Mouse (Mus musculus): ENCODE data around the gene Map2k6. TPM values are rescaled to one million over a fixed set of nuclear protein-coding genes. Genes with fewer than 3 reads are reported as not detected.
"Not testable (repeated sequence)": the region's sequence is repeated elsewhere in the genome, so short reads cannot be mapped to it uniquely, and the experiment has no call there.

The Map2k6 gene
- 9.6 and 11.1 TPM in 2 replicates for polyA plus RNA-seq (2012; ENCODE audit: insufficient read depth, insufficient read length, missing spikeins)

DNA sequence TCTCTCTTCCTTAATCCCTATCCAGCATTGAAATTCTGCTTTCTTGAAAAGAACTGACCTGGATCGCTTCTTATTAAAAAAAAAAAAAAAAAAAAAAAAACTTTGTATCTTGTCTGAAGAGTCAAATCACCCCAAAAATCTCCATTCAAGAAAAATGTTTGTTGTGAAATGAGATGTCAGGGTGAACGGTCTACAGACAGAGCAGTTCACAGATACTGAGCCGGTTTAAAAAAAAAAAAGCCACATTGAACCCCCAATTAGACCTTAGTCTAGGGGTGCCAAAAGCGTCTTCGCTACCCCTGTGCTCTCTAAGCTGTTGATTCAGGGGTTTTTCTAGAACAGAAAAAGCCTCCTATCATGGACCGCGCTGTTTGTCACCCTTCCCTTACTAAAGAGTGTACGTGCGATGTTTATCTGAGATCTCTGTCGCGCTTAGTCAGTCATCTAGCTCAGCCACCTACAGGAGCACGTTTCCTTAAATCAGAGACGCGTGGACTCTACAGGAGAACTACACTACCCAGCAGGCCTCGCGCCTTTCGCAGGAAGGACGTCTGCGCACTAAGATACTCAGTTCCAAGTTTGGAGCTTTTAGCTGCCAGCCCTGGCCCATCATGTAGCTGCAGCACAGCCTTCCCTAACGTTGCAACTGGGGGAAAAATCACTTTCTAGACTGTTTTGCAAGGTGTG lies at the start of gene Map2k6:
Gene Map2k6, plus strand, starts transcription at position 570 of the 687 bp plus-strand sequence.
- Histone ChIP-seq H3K27ac (replicated peaks; ENCODE audit: low read depth, low read length) (no peak within 1 kb of the TSS), H3K4me1 (ENCODE audit: control insufficient read depth, insufficient read depth, insufficient read length, low read length) (peaks cover 11% of the 10 kb centered on the region)

DNA sequence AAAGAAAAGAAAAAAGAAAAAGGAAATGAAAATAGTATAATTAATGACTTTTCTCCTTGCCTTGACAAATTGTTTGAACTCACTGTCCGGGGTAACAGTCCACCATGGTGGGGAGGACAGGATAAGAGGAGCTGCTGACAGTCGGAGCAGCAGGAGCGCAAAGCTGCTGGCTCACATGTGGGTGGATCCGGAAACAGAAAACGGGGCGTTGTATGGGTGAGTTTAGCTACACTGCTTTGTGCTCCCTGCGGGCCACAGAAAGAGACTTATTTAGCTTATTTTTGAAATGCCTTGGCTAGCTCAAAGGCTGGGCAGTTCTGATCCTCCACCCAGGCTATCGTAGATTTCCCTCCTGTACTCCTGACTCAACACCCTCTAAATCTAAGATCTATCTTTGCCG lies 44.7 kb upstream of the Map2k6 start:
- Histone ChIP-seq H3K27ac (replicated peaks; ENCODE audit: low read depth, low read length) (no peak overlapping the region), H3K4me1 (ENCODE audit: control insufficient read depth, insufficient read depth, insufficient read length, low read length) (no peaks in the 10 kb centered on the region), H3K4me3 (ENCODE audit: insufficient read depth, low read depth, low read length) (no peak overlapping the region)

More for the DNA sequence above, at the start of gene Map2k6:
- peak within 1 kb of the TSS; percentile 83 for H3K4me3 ChIP-seq (ENCODE audit: insufficient read depth, low read depth, low read length)

DNA sequence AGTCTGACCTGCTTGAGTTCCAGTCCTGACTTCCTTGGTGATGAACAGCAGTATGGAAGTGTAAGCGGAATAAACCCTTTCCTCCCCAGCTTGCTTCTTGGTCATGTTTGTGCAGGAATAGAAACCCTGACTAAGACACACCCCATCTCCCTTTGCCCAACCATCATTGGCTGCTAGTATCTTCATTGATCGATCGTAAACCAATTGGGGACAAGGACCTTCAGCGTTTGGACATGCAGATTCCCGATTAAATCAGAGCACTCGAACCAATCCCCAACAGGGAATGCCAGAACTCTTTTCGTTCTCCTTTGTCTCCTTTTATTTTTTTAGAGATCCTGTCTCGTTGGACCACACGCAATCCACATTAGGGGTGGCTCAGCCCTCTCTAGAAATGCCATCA lies 43.8 kb upstream of the Map2k6 start:
- not testable (repeated sequence) for H3K4me3 ChIP-seq (ENCODE audit: insufficient read depth, low read depth, low read length); H3K27ac ChIP-seq (replicated peaks; ENCODE audit: low read depth, low read length); H3K4me1 ChIP-seq (ENCODE audit: control insufficient read depth, insufficient read depth, insufficient read length, low read length)

DNA sequence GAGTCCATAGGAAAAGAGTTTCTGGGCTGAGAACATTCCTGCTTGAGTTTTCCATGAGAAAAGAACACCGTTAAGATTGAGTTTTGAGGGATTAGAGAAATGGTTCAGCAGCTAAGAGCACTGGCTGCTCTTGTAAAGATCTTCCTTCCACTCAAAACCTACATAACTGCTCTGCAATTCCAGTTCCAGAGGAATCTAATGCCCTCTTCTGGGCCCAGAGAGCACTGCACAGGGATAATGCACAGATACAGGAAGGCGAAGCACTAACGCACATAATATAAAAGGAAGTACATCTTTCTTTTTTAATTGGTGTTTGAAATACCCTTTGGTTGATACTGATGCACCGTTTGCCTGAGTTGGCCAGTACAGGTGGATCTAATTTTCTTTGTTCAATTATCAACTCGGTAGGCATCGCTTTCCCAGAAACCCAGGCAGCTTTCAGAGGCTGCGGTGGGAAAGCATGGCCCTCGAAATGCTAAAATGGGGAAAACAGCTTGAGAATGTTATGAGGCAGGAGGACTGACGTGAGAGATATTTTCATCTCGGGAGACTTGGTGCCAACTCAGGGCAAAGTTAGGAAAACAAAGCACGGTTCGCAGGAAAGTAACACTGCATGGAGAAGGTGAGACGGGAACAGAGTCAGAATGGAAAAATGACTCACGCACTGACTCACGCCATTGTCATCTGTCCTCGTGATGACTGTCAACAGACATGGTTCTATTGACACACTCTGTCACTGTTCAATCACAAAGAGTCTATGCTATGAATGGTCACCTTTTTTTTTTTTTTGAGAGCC lies 41.0 kb upstream of the Map2k6 start:
- no peaks in the 10 kb centered on the region for H3K4me1 ChIP-seq (ENCODE audit: control insufficient read depth, insufficient read depth, insufficient read length, low read length)
- no peak overlapping the region for H3K27ac ChIP-seq (replicated peaks; ENCODE audit: low read depth, low read length)
- no peak overlapping the region for H3K4me3 ChIP-seq (ENCODE audit: insufficient read depth, low read depth, low read length)

DNA sequence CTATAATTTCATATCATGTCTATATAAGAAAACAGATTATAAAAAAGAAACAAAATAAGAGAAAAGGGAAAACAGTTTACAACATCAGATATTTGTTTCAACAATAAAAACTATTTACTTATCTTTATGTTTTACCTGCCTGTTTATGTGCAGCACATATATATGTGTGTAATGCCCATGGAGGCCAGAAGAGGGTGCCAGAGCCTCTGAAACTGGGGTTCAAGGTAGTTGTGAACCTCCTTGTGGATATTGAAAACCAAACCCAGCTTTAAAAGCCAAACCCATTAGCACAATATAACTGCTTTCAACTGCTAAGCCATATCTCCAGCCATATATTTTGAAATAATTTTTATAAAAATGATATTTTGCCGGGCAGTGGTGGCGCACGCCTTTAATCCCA lies 33.9 kb upstream of the Map2k6 start:
- Histone ChIP-seq H3K27ac (replicated peaks; ENCODE audit: low read depth, low read length) (no peak overlapping the region), H3K4me3 (ENCODE audit: insufficient read depth, low read depth, low read length) (no peak overlapping the region), H3K4me1 (ENCODE audit: control insufficient read depth, insufficient read depth, insufficient read length, low read length) (no peaks in the 10 kb centered on the region; the same call in 1 of the 2 replicates)

DNA sequence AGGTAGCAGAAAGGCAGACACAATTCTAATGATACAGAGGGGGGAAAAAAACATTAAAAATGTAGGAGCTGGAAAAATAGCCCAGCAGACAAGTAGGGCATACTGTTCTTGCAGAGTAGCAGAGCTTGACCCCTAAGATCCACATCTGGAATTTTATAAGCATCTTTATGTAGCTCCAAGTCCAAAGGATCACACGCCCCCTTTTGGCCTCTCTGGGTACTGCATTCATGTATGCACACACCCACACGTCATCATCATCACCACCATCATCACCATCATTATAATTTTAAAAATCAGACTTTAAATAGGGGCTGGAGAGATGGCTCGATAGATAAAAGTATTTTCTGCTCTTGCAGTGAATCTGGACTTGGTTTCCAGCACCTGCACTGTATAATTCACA lies 32.0 kb upstream of the Map2k6 start:
- Histone ChIP-seq H3K4me3 (ENCODE audit: insufficient read depth, low read depth, low read length) (no peak overlapping the region), H3K27ac (replicated peaks; ENCODE audit: low read depth, low read length) (no peak overlapping the region), H3K4me1 (ENCODE audit: control insufficient read depth, insufficient read depth, insufficient read length, low read length) (no peaks in the 10 kb centered on the region; the same call in 1 of the 2 replicates)

DNA sequence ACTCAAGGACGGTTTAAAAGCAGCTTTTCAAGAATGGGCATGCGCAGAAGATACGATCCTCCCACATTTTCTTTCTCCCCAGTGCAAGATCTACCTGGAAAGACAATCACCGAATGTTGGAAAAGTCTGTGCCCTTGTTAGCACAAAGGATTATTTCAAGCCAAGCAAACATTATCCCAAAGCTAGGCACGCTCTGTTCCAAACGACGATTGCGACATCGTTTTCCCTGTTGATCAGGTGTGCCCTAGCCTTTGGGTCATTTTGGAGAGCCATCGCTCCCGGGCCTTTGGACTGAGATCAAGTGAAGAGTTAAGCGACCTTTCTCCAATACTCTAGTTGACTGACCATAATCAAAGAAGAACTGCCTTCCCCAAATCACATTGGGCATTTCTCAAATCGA lies 31.3 kb upstream of the Map2k6 start:
- H3K4me3 ChIP-seq (ENCODE audit: insufficient read depth, low read depth, low read length), result no peak overlapping the region
- no peaks in the 10 kb centered on the region; the same call in 1 of the 2 replicates for H3K4me1 ChIP-seq (ENCODE audit: control insufficient read depth, insufficient read depth, insufficient read length, low read length)
- no peak overlapping the region for H3K27ac ChIP-seq (replicated peaks; ENCODE audit: low read depth, low read length)

DNA sequence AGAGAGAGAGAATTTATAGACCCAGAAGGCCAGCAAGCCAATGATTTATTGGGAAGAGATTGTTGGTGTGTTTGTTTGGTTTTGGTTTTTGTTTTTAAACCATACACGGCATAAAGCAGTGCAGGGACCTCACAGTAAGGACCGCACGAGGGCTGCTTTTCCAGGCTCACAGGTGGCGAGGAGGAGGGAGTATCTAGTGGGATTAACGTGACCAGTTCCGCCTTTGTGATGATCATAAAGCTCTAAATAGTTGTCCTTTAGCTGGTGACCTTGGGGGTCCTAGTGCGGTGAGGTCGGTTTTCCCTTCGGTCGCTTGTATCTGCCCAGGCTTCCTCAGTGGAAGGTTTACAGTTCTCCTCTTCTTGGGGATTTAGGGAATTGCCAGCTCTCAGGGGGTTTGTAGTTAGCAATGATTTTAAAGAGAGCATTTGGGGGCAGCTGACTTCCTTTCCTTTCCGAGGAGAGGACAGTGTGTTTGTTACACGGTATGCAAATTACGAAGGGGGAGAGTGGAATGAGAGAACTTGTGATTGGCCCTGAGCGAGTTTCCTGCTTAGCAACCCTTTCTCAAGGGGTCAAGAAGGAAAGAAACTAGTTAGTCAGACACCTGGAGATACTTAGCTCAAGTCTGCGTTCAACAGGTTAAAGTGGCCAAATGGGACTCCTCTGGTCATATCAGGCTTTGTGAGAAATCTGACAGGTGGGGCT lies 29.5 kb upstream of the Map2k6 start:
- H3K4me3 ChIP-seq (ENCODE audit: insufficient read depth, low read depth, low read length), result no peak overlapping the region
- H3K4me1 ChIP-seq (ENCODE audit: control insufficient read depth, insufficient read depth, insufficient read length, low read length), result no peaks in the 10 kb centered on the region; the same call in 1 of the 2 replicates
- no peak overlapping the region for H3K27ac ChIP-seq (replicated peaks; ENCODE audit: low read depth, low read length)

DNA sequence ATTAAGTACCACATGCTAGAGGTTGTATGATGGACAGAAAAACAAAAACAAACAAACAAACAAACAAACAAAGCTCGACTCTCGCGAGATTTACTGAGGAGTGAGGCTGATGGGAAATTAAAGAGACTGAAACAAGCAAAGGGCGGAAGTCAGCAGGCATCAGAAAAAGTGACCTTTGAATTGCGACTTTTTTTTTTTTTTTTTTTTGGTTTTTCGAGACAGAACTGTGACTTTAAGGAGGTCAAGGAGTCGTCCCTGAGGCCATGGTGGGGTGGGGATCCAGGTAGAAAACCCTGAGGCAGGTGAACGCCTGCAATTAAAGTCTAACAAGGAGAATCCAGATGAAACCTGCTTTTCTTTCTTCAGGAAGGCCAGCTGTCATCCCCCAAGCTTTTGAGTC lies 27.1 kb upstream of the Map2k6 start:
- no peak overlapping the region for H3K27ac ChIP-seq (replicated peaks; ENCODE audit: low read depth, low read length)
- H3K4me3 ChIP-seq (ENCODE audit: insufficient read depth, low read depth, low read length), result no peak overlapping the region
- no peaks in the 10 kb centered on the region; the same call in 1 of the 2 replicates for H3K4me1 ChIP-seq (ENCODE audit: control insufficient read depth, insufficient read depth, insufficient read length, low read length)

DNA sequence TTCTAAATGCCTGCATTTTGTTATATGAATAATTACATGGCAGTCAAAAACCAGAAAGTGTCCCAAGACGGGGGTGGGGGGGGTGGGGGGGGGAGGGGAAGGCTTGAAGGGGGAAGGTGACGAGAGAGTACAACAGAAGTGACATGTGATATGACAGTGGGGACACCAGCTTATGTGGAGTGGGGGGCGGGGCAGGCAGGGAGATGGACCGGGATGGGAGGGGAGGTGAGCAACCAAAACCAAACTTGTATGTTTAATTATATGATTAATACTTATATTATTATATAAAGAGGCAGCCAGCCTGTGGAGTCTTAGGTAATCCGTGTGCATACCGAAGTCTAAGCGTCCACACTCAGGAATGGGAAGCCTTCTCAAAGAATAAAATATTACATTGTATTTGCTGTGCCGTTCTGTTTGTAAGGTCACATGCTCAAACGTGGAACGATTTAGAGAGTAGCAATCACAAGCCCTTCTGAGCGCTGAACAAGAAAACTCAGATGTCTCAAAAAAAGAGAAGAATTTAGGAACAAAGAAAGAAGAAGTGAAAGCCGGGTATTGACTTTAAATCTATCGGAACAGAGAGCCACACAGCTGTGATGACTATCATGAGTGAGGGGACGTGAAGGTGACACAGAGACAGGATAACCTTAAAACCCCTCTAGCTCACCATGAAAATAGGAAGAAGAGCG lies 26.5 kb upstream of the Map2k6 start:
- no peak overlapping the region for H3K27ac ChIP-seq (replicated peaks; ENCODE audit: low read depth, low read length)

DNA sequence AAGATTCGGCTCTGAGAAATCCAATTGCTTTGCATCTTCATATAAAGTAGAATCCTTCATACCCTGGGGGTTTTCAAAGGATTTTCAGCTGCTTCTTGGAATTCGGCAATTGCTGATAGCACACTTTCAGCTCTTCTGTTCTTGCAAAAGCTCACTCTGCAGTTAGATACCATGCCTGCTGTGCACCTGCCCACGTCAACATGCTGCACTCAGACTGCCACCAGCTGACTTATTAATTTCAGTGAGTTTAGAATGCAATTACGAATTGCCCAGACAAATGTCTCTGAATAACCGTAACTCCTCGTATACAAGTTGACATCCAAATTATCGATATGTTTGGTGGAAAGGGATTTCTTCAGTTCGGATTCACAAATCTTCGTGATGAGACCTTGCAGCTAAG lies 24.9 kb upstream of the Map2k6 start:
- no peaks in the 10 kb centered on the region; the same call in 1 of the 2 replicates for H3K4me1 ChIP-seq (ENCODE audit: control insufficient read depth, insufficient read depth, insufficient read length, low read length)
- no peak overlapping the region for H3K4me3 ChIP-seq (ENCODE audit: insufficient read depth, low read depth, low read length)
- H3K27ac ChIP-seq (replicated peaks; ENCODE audit: low read depth, low read length), result no peak overlapping the region

More for the DNA sequence above, 26.5 kb upstream of the Map2k6 start:
- Histone ChIP-seq H3K4me1 (ENCODE audit: control insufficient read depth, insufficient read depth, insufficient read length, low read length) (no peaks in the 10 kb centered on the region; the same call in 1 of the 2 replicates), H3K4me3 (ENCODE audit: insufficient read depth, low read depth, low read length) (no peak overlapping the region)

DNA sequence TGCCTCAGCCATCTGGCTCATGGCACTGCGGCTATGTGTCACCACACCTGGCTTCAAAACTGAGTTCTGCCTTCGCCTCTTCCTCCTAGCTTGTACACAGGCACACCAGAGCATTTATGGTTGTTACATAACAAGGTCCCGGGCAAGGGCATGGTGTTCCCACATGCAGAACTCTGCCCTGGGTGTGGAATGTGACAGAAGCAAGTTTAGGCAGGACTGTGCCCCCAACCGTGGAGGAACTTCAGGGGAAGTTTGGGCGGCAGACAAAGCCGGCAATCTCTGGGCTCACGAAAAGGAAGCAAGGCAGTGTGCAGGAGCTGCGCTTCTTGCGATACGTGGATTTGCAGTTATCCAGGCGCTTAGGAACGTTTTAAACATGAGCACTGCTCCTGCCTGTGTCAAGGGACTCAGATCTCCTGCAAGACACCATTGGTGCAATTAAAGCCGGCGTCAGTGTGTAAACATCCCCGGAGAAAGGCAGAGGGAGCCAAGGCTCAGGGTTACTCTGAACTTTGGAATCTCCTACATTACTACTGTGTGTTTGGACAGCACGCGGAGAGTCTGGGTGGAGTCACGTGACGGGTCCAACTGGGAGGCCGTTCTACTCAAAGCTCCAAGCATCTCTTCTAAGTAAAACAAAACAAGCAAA lies 19.1 kb upstream of the Map2k6 start:
- Histone ChIP-seq H3K4me3 (ENCODE audit: insufficient read depth, low read depth, low read length) (peak overlapping the region; percentile 46), H3K4me1 (ENCODE audit: control insufficient read depth, insufficient read depth, insufficient read length, low read length) (peaks cover 2% of the 10 kb centered on the region; the same call in 1 of the 2 replicates), H3K27ac (replicated peaks; ENCODE audit: low read depth, low read length) (peak overlapping the region; percentile 7; the same call in 1 of the 2 replicates)

DNA sequence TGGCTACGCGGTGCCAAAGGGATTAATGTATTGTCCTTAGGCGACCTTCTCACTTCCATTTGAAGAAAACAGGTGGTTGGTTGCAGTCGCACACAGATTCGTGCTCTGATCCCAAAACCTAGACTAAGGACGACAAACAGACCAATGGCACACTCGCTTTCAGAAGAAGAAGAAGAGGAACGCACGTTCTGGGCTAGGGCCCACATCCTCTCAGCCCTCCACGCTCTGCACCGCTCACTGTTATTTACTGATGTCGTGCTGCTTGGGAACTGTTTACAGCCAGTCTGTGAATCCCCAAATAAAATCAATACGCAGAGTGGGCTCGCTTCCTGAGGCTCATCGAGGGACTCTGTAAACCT lies 18.6 kb upstream of the Map2k6 start:
- Histone ChIP-seq H3K4me1 (ENCODE audit: control insufficient read depth, insufficient read depth, insufficient read length, low read length) (peaks cover 2% of the 10 kb centered on the region; the same call in 1 of the 2 replicates), H3K27ac (replicated peaks; ENCODE audit: low read depth, low read length) (no peak overlapping the region), H3K4me3 (ENCODE audit: insufficient read depth, low read depth, low read length) (peak overlapping the region; percentile 46)

DNA sequence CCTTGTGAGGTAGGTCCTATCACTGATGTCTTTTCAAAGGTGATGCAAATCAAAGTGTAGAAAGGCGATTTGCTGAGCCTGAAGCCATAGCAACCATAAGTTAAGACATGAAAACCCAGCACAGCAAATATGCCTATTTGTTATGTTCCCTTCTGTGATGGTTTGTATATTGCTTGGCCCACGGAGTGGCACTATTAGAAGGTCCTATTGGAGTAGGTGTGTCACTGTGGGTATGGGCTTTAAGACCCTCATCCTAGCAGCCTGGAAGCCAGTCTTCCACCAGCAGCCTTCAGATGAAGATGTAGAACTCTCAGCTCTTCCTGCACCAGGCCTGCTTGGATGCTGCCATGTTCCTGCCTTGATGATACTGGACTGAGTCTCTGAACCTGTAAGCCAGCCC lies 13.4 kb upstream of the Map2k6 start:
- Histone ChIP-seq H3K27ac (replicated peaks; ENCODE audit: low read depth, low read length) (no peak overlapping the region), H3K4me3 (ENCODE audit: insufficient read depth, low read depth, low read length) (no peak overlapping the region), H3K4me1 (ENCODE audit: control insufficient read depth, insufficient read depth, insufficient read length, low read length) (no peaks in the 10 kb centered on the region)
